Mouse (Mus musculus): ENCODE measurements around the gene Antxr2.

The Antxr2 gene

GRCm38 (mm10) chr5:98030902-98031641 lies at the start of gene Antxr2:
TSS of gene Antxr2 (minus strand) at chr5:98031043.
- peak; percentile 23 for DNase-seq (ENCODE audit: low read depth, low spot score)

- DNase-seq (ENCODE audit: low read depth, low spot score), result no peak
These were observed 45.8 kb upstream of the Antxr2 start for GRCm38 (mm10) chr5:98076612-98077011.

- DNase-seq (ENCODE audit: low read depth, low spot score), result no peak
These were observed 38.3 kb upstream of the Antxr2 start for GRCm38 (mm10) chr5:98069191-98069590.

- no peak for DNase-seq (ENCODE audit: low read depth, low spot score)
These were observed 24.4 kb upstream of the Antxr2 start for GRCm38 (mm10) chr5:98055275-98055674.

GRCm38 (mm10) chr5:98054834-98055233 lies 24.0 kb upstream of the Antxr2 start:
- DNase-seq (ENCODE audit: low read depth, low spot score), result no peak

GRCm38 (mm10) chr5:98034928-98035327 lies 4.1 kb upstream of the Antxr2 start:
- no peak for DNase-seq (ENCODE audit: low read depth, low spot score)

GRCm38 (mm10) chr5:98034207-98034606 lies 3.4 kb upstream of the Antxr2 start:
- DNase-seq (ENCODE audit: low read depth, low spot score), result no peak

- no peak for DNase-seq (ENCODE audit: low read depth, low spot score)
These were observed 2.1 kb upstream of the Antxr2 start for GRCm38 (mm10) chr5:98032803-98033420.

GRCm38 (mm10) chr5:98030091-98030901 lies 547 bp downstream of the Antxr2 start:
- DNase-seq (ENCODE audit: low read depth, low spot score), result peak; percentile 61

GRCm38 (mm10) chr5:98027688-98028389 lies 3.0 kb downstream of the Antxr2 start:
- no peak for DNase-seq (ENCODE audit: low read depth, low spot score)

GRCm38 (mm10) chr5:98025921-98026320 lies 4.9 kb downstream of the Antxr2 start:
- DNase-seq (ENCODE audit: low read depth, low spot score), result no peak

- no peak for DNase-seq (ENCODE audit: low read depth, low spot score)
These were observed 6.3 kb downstream of the Antxr2 start for GRCm38 (mm10) chr5:98024545-98024944.

- no peak for DNase-seq (ENCODE audit: low read depth, low spot score)
These were observed 9.3 kb downstream of the Antxr2 start for GRCm38 (mm10) chr5:98021518-98021917.

GRCm38 (mm10) chr5:98020658-98021057 lies 10.2 kb downstream of the Antxr2 start:
- no peak for DNase-seq (ENCODE audit: low read depth, low spot score)

GRCm38 (mm10) chr5:98019396-98019795 lies 11.4 kb downstream of the Antxr2 start:
- no peak for DNase-seq (ENCODE audit: low read depth, low spot score)

- DNase-seq (ENCODE audit: low read depth, low spot score), result no peak
These were observed 12.7 kb downstream of the Antxr2 start for GRCm38 (mm10) chr5:98018162-98018561.

GRCm38 (mm10) chr5:98016247-98017203 lies 14.3 kb downstream of the Antxr2 start:
- DNase-seq (ENCODE audit: low read depth, low spot score), result no peak

- no peak for DNase-seq (ENCODE audit: low read depth, low spot score)
These were observed 25.1 kb downstream of the Antxr2 start for GRCm38 (mm10) chr5:98005751-98006150.

- no peak for DNase-seq (ENCODE audit: low read depth, low spot score)
These were observed 31.5 kb downstream of the Antxr2 start for GRCm38 (mm10) chr5:97999261-97999824.

- DNase-seq (ENCODE audit: low read depth, low spot score), result no peak
These were observed 34.2 kb downstream of the Antxr2 start for GRCm38 (mm10) chr5:97996500-97997176.
